Mouse (Mus musculus): ENCODE measurements around the gene Brd3os.

The Brd3os gene

DNA sequence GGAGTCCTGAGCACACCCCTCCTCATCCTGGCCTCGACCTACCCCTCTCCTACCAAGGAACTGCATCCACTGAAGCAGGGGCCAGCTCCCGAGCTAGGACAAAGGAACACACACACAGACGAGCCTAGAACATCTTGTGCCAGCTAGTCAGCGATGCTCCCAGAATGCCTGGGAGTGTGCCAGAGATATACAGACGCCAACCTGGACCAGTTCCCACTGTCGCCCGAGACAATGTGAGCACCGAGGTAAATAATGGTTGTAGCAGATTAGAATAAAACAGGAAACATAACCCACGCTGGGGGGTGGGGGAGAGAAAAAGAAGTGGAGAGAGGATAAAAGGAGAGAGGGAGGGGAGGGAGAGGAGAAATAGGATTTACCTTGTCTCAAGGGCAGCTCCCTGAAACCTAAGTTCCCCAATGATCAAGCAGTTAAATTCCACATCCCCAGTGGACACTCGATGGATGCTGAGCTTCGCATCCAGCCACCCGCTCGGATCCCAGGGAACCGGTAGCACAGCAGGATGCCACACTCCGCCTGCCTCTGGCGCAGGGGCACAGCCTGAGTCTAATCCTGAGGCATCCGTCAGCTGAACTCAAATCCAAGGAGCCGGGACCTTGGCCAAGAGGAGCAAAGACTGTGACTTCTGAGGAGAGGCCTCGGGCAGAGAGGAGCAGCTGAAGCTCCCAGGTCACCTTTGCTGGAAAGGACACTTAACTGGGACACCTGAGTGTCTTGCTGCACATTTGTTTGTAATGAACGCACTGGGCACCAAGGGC is 20.6 kb upstream of the Brd3os start:
- DNase-seq (ENCODE audit: low spot score in 2 of 2) = no peak

DNA sequence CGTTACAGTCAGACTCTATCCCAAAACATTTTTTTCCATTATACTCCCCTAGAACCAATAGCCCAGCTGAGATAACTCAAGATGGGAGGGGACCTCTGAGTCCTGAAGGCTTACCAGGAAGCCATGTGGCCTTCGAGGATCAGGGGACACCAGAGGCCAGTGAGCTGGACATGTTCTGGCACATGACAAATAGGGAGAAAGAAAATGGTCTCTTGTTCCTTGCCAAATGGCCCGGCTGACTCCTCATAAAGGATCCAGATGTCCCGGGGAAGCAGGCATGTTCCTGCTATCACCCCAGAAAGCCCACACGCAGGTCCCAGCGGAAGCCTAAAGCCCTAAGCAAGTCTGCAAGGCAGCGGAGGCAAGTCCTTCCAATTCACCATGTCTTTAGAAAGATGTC is 18.5 kb upstream of the Brd3os start:
- no peak for DNase-seq (ENCODE audit: low spot score in 2 of 2)

- DNase-seq (ENCODE audit: low spot score in 2 of 2) = no peak
Measured at GRCm38 (mm10) chr2:27425161-27425611, 16.9 kb upstream of the Brd3os start.

DNA sequence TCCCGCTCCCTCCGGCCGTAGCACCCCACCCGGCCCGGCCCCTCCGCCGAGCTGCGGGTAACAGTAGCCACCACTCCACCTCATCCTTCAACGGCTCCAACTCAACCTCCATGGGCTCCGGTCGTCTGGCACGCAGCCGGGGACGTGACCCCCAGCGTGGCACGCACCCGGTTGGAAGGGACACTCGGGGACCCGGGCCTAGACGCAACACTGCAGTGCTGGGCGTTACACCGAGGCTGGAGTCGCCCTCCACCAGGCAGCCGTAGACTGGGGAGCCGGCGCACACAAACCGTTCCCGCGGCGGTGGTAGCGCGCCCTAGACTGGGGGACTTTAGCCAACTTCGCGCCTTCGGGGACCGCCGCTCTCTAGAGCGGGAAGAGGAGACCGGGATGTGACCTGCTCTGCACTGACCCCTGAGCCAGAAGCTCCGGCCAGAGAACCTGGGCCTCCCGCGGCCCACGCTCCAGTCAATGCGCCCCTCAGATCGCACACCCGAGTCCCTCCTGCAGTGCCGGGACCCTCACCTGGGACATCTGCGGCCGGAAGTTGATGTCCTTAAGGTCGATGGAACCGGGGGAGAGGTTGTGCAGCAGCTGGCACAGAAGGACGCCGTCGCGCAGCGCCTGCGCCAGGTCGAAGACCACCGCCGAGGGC is 16.2 kb upstream of the Brd3os start:
- no peak for DNase-seq (ENCODE audit: low spot score in 2 of 2)

DNA sequence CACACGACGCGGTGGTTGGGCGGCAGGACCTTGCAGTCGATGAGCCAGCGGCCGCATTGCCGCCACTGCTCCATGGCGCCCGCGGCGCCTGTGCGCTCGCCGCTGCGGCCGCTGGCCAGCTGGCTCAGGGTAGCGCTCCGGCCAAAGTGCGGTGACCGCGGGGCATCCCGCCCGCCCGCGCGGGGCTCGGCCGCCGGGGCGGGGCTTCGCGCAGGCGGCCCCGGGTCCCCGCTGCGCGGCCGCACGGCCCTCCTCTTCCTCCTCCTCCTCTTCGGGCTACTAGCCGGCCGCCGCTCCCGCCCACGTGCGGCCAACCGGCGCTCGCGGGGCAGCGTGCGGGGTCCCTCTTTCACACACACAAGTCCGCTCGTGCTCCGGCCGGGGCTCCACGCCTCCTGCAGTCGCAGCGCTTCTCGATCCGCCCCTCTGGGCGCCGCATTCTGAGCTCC is 15.7 kb upstream of the Brd3os start:
- peak in 1 of 2 experiments; percentile 52 for DNase-seq (ENCODE audit: low spot score in 2 of 2)

- DNase-seq (ENCODE audit: low spot score in 2 of 2) = peak; percentile 90 to 94
Measured at GRCm38 (mm10) chr2:27426855-27427457, 15.2 kb upstream of the Brd3os start, which contains the start of gene Vav2. Vav2 (minus strand) TSS chr2:27427033.

- DNase-seq (ENCODE audit: low spot score in 2 of 2) = peak in 1 of 2 experiments; percentile 84
Measured at GRCm38 (mm10) chr2:27428071-27428470, 14.1 kb upstream of the Brd3os start.

- DNase-seq (ENCODE audit: low spot score in 2 of 2) = no peak
Measured at GRCm38 (mm10) chr2:27430621-27431020, 11.5 kb upstream of the Brd3os start.

GRCm38 (mm10) chr2:27432599-27432998 is 9.5 kb upstream of the Brd3os start:
- no peak for DNase-seq (ENCODE audit: low spot score in 2 of 2)

- DNase-seq (ENCODE audit: low spot score in 2 of 2) = no peak
Measured at GRCm38 (mm10) chr2:27437876-27438275, 4.2 kb upstream of the Brd3os start.

- DNase-seq (ENCODE audit: low spot score in 2 of 2) = no peak
Measured at GRCm38 (mm10) chr2:27438281-27438680, 3.8 kb upstream of the Brd3os start.

GRCm38 (mm10) chr2:27442708-27443449 is 755 bp downstream of the Brd3os start:
- DNase-seq (ENCODE audit: low spot score in 2 of 2) = no peak

- no peak for DNase-seq (ENCODE audit: low spot score in 2 of 2)
Measured at GRCm38 (mm10) chr2:27443450-27443708, 1.3 kb downstream of the Brd3os start.

DNA sequence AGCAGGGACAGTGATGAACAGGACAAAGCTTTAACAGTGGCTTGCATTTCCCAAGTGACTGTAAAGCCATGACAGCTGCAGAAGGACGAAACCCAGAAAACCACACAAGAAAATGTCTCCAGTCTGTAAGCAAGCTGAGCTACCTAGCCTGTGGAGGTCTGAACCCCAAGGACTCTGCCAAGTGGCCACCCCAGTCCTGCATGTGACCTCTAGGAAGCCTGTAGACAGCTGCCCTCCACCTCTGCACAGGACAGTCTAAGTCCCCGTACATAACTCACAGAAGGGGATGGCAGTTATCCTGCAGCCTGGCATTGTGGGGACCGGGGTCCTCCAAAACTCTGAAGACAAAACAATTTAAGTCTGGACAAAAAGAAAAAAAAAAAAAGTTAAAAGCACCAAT is 3.8 kb downstream of the Brd3os start:
- DNase-seq (ENCODE audit: low spot score in 2 of 2) = no peak

GRCm38 (mm10) chr2:27446812-27447211 is 4.7 kb downstream of the Brd3os start:
- no peak for DNase-seq (ENCODE audit: low spot score in 2 of 2)

- no peak for DNase-seq (ENCODE audit: low spot score in 2 of 2)
Measured at GRCm38 (mm10) chr2:27447782-27448181, 5.7 kb downstream of the Brd3os start.

DNA sequence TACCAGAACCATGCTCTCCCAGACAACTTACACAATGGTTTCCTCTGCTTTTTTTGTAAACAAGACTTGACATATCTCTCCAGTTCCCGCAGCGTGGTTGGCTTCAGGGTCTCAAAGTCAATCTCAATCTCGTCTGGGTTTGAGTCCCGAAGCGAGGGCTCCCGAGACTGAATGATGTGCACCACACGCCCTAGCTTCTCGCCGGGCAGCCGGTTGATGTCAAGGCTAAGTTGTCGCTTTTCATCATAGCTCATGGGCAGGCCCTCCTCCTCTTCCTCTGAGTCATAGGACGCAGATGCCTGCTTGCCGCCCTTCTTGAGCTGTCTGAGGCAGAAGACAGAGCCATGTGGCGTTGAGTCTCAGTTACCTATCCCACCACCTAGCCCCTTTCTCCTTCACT is 8.1 kb downstream of the Brd3os start:
- no peak for DNase-seq (ENCODE audit: low spot score in 2 of 2)

DNA sequence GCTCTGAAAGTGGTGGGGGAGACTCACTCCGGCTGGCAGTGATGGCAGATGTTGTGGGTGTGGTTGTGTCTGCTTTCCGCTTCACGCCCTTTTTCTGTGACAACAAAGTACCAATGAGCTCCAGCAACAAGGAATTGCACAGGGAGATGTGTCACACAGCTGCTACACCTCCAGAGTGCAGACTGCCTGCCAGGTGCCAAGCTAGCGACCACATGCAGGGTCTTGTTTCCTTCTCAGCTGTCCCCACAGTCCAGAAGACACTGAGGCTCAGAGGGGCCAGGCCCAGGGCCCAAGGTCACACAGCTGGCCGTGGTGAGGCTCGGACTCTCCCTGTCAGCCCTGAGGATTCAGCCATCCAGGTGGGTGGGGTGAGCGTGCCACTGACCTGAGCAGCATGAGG is 17.6 kb downstream of the Brd3os start:
- DNase-seq (ENCODE audit: low spot score in 2 of 2) = no peak

DNA sequence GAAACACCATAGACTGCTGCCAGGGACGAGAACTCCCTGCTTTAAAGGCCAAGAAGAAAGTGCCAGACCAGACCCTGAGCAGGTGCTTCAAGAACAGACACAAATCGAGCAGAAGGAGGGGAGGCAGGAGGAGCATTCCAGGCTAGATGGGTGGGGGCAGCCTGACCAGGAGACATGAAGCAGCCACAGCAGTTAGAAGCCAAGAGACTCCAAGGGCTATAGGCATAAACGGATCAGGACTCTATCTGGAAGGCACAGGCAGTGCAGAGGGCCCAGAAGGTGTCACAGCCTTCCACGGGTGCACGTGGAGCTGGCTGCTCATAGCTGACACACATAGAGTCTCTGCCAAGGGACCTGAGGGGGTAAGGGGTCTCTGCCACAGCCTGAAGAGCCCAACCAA is 18.0 kb downstream of the Brd3os start:
- DNase-seq (ENCODE audit: low spot score in 2 of 2) = no peak

DNA sequence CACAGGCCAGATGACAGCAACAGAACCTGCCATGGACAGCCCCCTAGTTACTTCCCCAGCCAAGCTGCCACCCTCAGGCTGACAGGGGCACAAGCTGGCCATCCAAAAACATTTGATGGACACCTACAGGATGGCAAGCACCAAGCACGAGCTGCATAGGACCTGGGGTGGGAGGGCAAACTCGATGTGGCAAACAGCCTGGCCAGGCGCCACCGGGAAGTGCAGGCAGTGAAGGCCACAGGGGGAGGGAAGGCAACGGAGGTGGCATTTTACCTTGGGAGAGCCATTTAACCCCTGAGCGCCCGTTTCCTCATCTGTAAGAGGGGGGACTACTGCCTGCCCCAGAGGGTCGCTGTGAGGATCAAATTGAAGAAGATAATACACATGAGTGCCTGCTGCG is 18.5 kb downstream of the Brd3os start:
- no peak for DNase-seq (ENCODE audit: low spot score in 2 of 2)

- DNase-seq (ENCODE audit: low spot score in 2 of 2) = no peak
Measured at GRCm38 (mm10) chr2:27461881-27462660, 19.9 kb downstream of the Brd3os start.
